Mouse (Mus musculus) T-helper 17 cell (primary cell): ENCODE data around the gene Nfix.

Experiments
- in situ Hi-C, 2 experiments: fragments of 300-600 bp; cut with MboI, MseI; formaldehyde crosslinking; loops; 1 replicate in 1 of 2; 2 replicates in 1 of 2; pipeline ENCODE4 v1.15.1; 2025; ENCODE audit warnings: high pct_unique_total_duplicates in 2 of 2

Gene Nfix

GRCm38 (mm10) chr8:84722850-84723570, 77.1 kb downstream of the Nfix start, which contains the start of gene G430095P16Rik:
Gene G430095P16Rik (plus strand): TSS chr8:84723007.
- in situ Hi-C loops, result no loop called here

GRCm38 (mm10) chr8:84722530-84722849, 77.7 kb downstream of the Nfix start:
- in situ Hi-C loops, result no loop called here

- in situ Hi-C loops, result loop anchor here in 1 of 2 experiments (10.0 kb wide), 1 partner anchor 86 kb away; the partner anchor contains the start of gene Nfix
Observed at GRCm38 (mm10) chr8:84718959-84719690, 81.0 kb downstream of the Nfix start.

GRCm38 (mm10) chr8:84718476-84718875, 81.7 kb downstream of the Nfix start:
- in situ Hi-C loops, result loop anchor here in 1 of 2 experiments (10.0 kb wide), 1 partner anchor 86 kb away; the partner anchor contains the start of gene Nfix

- in situ Hi-C loops, result loop anchor here in 1 of 2 experiments (10.0 kb wide), 1 partner anchor 88 kb away; the partner anchor contains the start of gene Nfix
Observed at GRCm38 (mm10) chr8:84716790-84717189, 83.4 kb downstream of the Nfix start.

- in situ Hi-C loops, result loop anchor here in 1 of 2 experiments (10.0 kb wide), 1 partner anchor 89 kb away; the partner anchor contains the start of gene Nfix
Observed at GRCm38 (mm10) chr8:84715893-84716468, 84.2 kb downstream of the Nfix start.

- in situ Hi-C loops, result loop anchor here (5.0 to 10.0 kb wide), 2 partner anchors 91 to 108 kb away; partner anchors contain the start of genes Dand5 (in 1 of the 2) and Nfix (in 1 of the 2)
Observed at GRCm38 (mm10) chr8:84714161-84714560, 86.0 kb downstream of the Nfix start.

- in situ Hi-C loops, result loop anchor here (5.0 to 10.0 kb wide), 2 partner anchors 91 to 109 kb away; partner anchors contain the start of genes Dand5 (in 1 of the 2) and Nfix (in 1 of the 2)
Observed at GRCm38 (mm10) chr8:84713381-84713780, 86.8 kb downstream of the Nfix start.

- in situ Hi-C loops, result loop anchor here (5.0 to 10.0 kb wide), 2 partner anchors 92 to 110 kb away; partner anchors contain the start of genes Dand5 (in 1 of the 2) and Nfix (in 1 of the 2)
Observed at GRCm38 (mm10) chr8:84712759-84713120, 87.4 kb downstream of the Nfix start.

GRCm38 (mm10) chr8:84711933-84712758, 88.0 kb downstream of the Nfix start:
- in situ Hi-C loops, result loop anchor here (5.0 to 10.0 kb wide), 2 partner anchors 93 to 110 kb away; partner anchors contain the start of genes Dand5 (in 1 of the 2) and Nfix (in 1 of the 2)

- in situ Hi-C loops, result loop anchor here (5.0 to 10.0 kb wide), 2 partner anchors 93 to 111 kb away; partner anchors contain the start of genes Dand5 (in 1 of the 2) and Nfix (in 1 of the 2)
Observed at GRCm38 (mm10) chr8:84711312-84711711, 88.8 kb downstream of the Nfix start.

- in situ Hi-C loops, result loop anchor here (5.0 to 10.0 kb wide), 2 partner anchors 95 to 112 kb away; partner anchors contain the start of genes Dand5 (in 1 of the 2) and Nfix (in 1 of the 2)
Observed at GRCm38 (mm10) chr8:84709931-84710330, 90.2 kb downstream of the Nfix start.

GRCm38 (mm10) chr8:84708774-84709475, 91.2 kb downstream of the Nfix start:
- in situ Hi-C loops, result no loop called here

- in situ Hi-C loops, result no loop called here
Observed at GRCm38 (mm10) chr8:84708071-84708541, 92.0 kb downstream of the Nfix start.

- in situ Hi-C loops, result no loop called here
Observed at GRCm38 (mm10) chr8:84707267-84707883, 92.8 kb downstream of the Nfix start.

- in situ Hi-C loops, result no loop called here
Observed at GRCm38 (mm10) chr8:84706610-84707266, 93.4 kb downstream of the Nfix start.

GRCm38 (mm10) chr8:84705960-84706359, 94.2 kb downstream of the Nfix start:
- in situ Hi-C loops, result no loop called here
